Mouse (Mus musculus) liver, embryonic 16.5 days (tissue): Measurements from ENCODE around the gene Ppdpf. TPM values are rescaled to one million over a fixed set of nuclear protein-coding genes. Genes with fewer than 3 reads are reported as not detected.

Experiments used
- ATAC-seq: fragments of 200-750 bp; cut with Nextera tagmentation; 2 replicates; pipeline ENCODE4 v1.8.0; 2017; ENCODE audit warnings: low read depth, mild to moderate bottlenecking, moderate number of reproducible peaks, moderate library complexity
- H3K27ac ChIP-seq: fragments of 300-500 bp; sonication (generic); 2 replicates; pipeline ENCODE4 v1.5.1; 2014; ENCODE audit warnings: mild to moderate bottlenecking, low read length
- H3K27me3 ChIP-seq: fragments of 300-500 bp; sonication (generic); 2 replicates; pipeline ENCODE4 v1.6.1; 2014; ENCODE audit warnings: low read depth, low read length, mixed read lengths; ENCODE audit not compliant: control insufficient read depth, insufficient read depth
- H3K36me3 ChIP-seq: fragments of 300-500 bp; sonication (generic); 2 replicates; pipeline ENCODE4 v1.6.1; 2014; ENCODE audit warnings: mild to moderate bottlenecking; ENCODE audit not compliant: control insufficient read depth, insufficient read depth
- H3K4me1 ChIP-seq: fragments of 300-500 bp; sonication (generic); 2 replicates; pipeline ENCODE4 v1.6.1; 2014; ENCODE audit warnings: low read depth, low read length, mixed read lengths; ENCODE audit not compliant: control insufficient read depth
- H3K4me2 ChIP-seq: fragments of 300-500 bp; sonication (generic); 2 replicates; pipeline ENCODE4 v1.6.1; 2014; ENCODE audit warnings: low read depth, low read length, mixed read lengths
- H3K4me3 ChIP-seq: fragments of 300-500 bp; sonication (generic); 2 replicates; pipeline ENCODE4 v1.5.1; 2014; ENCODE audit warnings: low read depth, mild to moderate bottlenecking, low read length
- H3K9ac ChIP-seq: fragments of 300-500 bp; sonication (generic); 2 replicates; pipeline ENCODE4 v1.6.1; 2014; ENCODE audit warnings: low read depth, low read length
- H3K9me3 ChIP-seq: fragments of 300-500 bp; sonication (generic); replicated peaks from 2 replicates; pipeline ENCODE4 v1.6.1; 2016; ENCODE audit warnings: low read length; ENCODE audit not compliant: control insufficient read depth
- WGBS: fragments of 180-500 bp; shearing (Covaris S2); extraction: QIAGEN DNeasy Blood & Tissue Kit; methylation state at CpG from one replicate; pipeline ENCODE4 v1.1.7; 2014; ENCODE audit not compliant: insufficient replicate concordance; 5-methylcytosine and 5-hydroxymethylcytosine counted together
- polyA plus RNA-seq: library from polyadenylated mRNA; unstranded; fragments of >200 nt; fragmentation: Nextera tagmentation; extraction: Ambion mirVana; gene quantifications from 2 replicates; pipeline ENCODE4 v1.2.1, GENCODE M21; 2015

The Ppdpf gene
- polyA plus RNA-seq, 1 experiment from 2014 or later = 94.4 TPM

- 47% methylated on average over 3 of the region's 3 CpGs for WGBS
- H3K9me3 ChIP-seq = no peaks in the 10 kb centered on the region
- no peak overlapping the region for H3K4me2 ChIP-seq
- ATAC-seq = no peak
- H3K27me3 ChIP-seq = no peaks in the 10 kb centered on the region; the same call in 1 of the 2 replicates
- peaks cover 36% of the 10 kb centered on the region for H3K4me1 ChIP-seq
- no peak overlapping the region for H3K27ac ChIP-seq
- H3K9ac ChIP-seq = no peak overlapping the region
- H3K4me3 ChIP-seq = no peak overlapping the region
- no peaks in the 10 kb centered on the region for H3K36me3 ChIP-seq
These were observed 14.6 kb downstream of the Ppdpf start for GRCm38 (mm10) chr2:181201606-181202005.

- Histone ChIP-seq H3K9ac (no peak within 1 kb of the TSS), H3K4me3 (no peak within 1 kb of the TSS), H3K27me3 (no peaks in the 10 kb centered on the region; the same call in 1 of the 2 replicates), H3K4me2 (no peak within 1 kb of the TSS), H3K27ac (no peak within 1 kb of the TSS), H3K36me3 (no peaks in the 10 kb centered on the region), H3K4me1 (peaks cover 36% of the 10 kb centered on the region), H3K9me3 (no peaks in the 10 kb centered on the region)
- ATAC-seq = no peak
- 80% methylated on average over 3 of the region's 3 CpGs for WGBS
These were observed 15.4 kb downstream of the Ppdpf start, which contains the start of gene Ptk6 for GRCm38 (mm10) chr2:181202422-181202821. Gene Ptk6 (minus strand): TSS chr2:181202789.

GRCm38 (mm10) chr2:181202886-181203285 lies 15.8 kb downstream of the Ppdpf start:
- no peak overlapping the region for H3K9ac ChIP-seq
- H3K36me3 ChIP-seq = no peaks in the 10 kb centered on the region
- ATAC-seq = no peak
- H3K4me2 ChIP-seq = no peak overlapping the region
- no peaks in the 10 kb centered on the region for H3K9me3 ChIP-seq
- 55% methylated on average over 6 of the region's 6 CpGs for WGBS
- no peak overlapping the region for H3K27ac ChIP-seq
- H3K27me3 ChIP-seq = no peaks in the 10 kb centered on the region; the same call in 1 of the 2 replicates
- H3K4me1 ChIP-seq = peaks cover 36% of the 10 kb centered on the region
- no peak overlapping the region for H3K4me3 ChIP-seq

- peaks cover 7% of the 10 kb centered on the region for H3K27me3 ChIP-seq
- peak overlapping the region; percentile 82 for H3K4me2 ChIP-seq
- peak; percentile 81 for ATAC-seq
- WGBS = 51% methylated on average over 5 of the region's 5 CpGs
- H3K4me1 ChIP-seq = peaks cover 36% of the 10 kb centered on the region
- H3K4me3 ChIP-seq = peak overlapping the region; percentile 50
- no peaks in the 10 kb centered on the region for H3K36me3 ChIP-seq
- no peaks in the 10 kb centered on the region for H3K9me3 ChIP-seq
- peak overlapping the region; percentile 61 for H3K9ac ChIP-seq
- H3K27ac ChIP-seq = peak overlapping the region; percentile 91
These were observed 18.6 kb downstream of the Ppdpf start for GRCm38 (mm10) chr2:181205678-181206077.

GRCm38 (mm10) chr2:181206118-181206517 lies 19.1 kb downstream of the Ppdpf start:
- peak overlapping the region; percentile 61 for H3K9ac ChIP-seq
- 22% methylated on average over 9 of the region's 9 CpGs for WGBS

GRCm38 (mm10) chr2:181212389-181213020 lies 25.5 kb downstream of the Ppdpf start:
- no peaks in the 10 kb centered on the region for H3K9me3 ChIP-seq
- H3K36me3 ChIP-seq = no peaks in the 10 kb centered on the region
- peak overlapping the region; percentile 45 for H3K9ac ChIP-seq
- peaks cover 21% of the 10 kb centered on the region for H3K4me1 ChIP-seq
- peak overlapping the region; percentile 51 for H3K4me3 ChIP-seq
- WGBS = 4% methylated on average over 34 of the region's 34 CpGs
- H3K4me2 ChIP-seq = peak overlapping the region; percentile 72
- H3K27ac ChIP-seq = no peak overlapping the region
- peak; percentile 11; the same call in 1 of the 2 replicates for ATAC-seq
- H3K27me3 ChIP-seq = peaks cover 43% of the 10 kb centered on the region

More at GRCm38 (mm10) chr2:181206118-181206517, 19.1 kb downstream of the Ppdpf start:
- Histone ChIP-seq H3K4me2 (peak overlapping the region; percentile 82), H3K27ac (peak overlapping the region; percentile 91), H3K9me3 (no peaks in the 10 kb centered on the region), H3K4me3 (peak overlapping the region; percentile 50), H3K4me1 (peaks cover 36% of the 10 kb centered on the region), H3K36me3 (no peaks in the 10 kb centered on the region), H3K27me3 (peaks cover 11% of the 10 kb centered on the region)
- peak; percentile 97 for ATAC-seq

- peak within 1 kb of the TSS; percentile 72 for H3K4me2 ChIP-seq
- peak within 1 kb of the TSS; percentile 51 for H3K4me3 ChIP-seq
- no peak within 1 kb of the TSS for H3K27ac ChIP-seq
- WGBS = 1% methylated on average over 17 of the region's 17 CpGs
- peaks cover 21% of the 10 kb centered on the region for H3K4me1 ChIP-seq
- H3K9me3 ChIP-seq = no peaks in the 10 kb centered on the region
- no peaks in the 10 kb centered on the region for H3K36me3 ChIP-seq
- peak; percentile 78 for ATAC-seq
- H3K9ac ChIP-seq = peak within 1 kb of the TSS; percentile 45
- peaks cover 43% of the 10 kb centered on the region for H3K27me3 ChIP-seq
These were observed 26.0 kb downstream of the Ppdpf start, which contains the start of gene Srms for GRCm38 (mm10) chr2:181213021-181213445. Gene Srms (minus strand): TSS chr2:181213185.

- Histone ChIP-seq H3K27ac (peak overlapping the region; percentile 4; the same call in 1 of the 2 replicates), H3K27me3 (peaks cover 46% of the 10 kb centered on the region), H3K4me1 (peaks cover 36% of the 10 kb centered on the region), H3K9me3 (no peaks in the 10 kb centered on the region), H3K4me3 (no peak overlapping the region), H3K9ac (no peak overlapping the region), H3K36me3 (no peaks in the 10 kb centered on the region), H3K4me2 (no peak overlapping the region)
- 0 out of 2 replicates have a peak, but pooled peaks have one; percentile 35 for ATAC-seq
- 50% methylated on average over 6 of the region's 6 CpGs for WGBS
These were observed 29.0 kb downstream of the Ppdpf start for GRCm38 (mm10) chr2:181216037-181216436.

GRCm38 (mm10) chr2:181218881-181219485 lies 31.9 kb downstream of the Ppdpf start:
- Histone ChIP-seq H3K27ac (no peak overlapping the region), H3K36me3 (no peaks in the 10 kb centered on the region), H3K9me3 (no peaks in the 10 kb centered on the region), H3K4me3 (no peak overlapping the region), H3K4me2 (no peak overlapping the region), H3K4me1 (peaks cover 24% of the 10 kb centered on the region), H3K9ac (no peak overlapping the region), H3K27me3 (peaks cover 18% of the 10 kb centered on the region)
- ATAC-seq = no peak
- 24% methylated on average over 5 of the region's 5 CpGs for WGBS
